ENCODE assay signal across 15 mouse cellular contexts in genomic region chr14:31317754-31318153, GRCm38 (mm10). TPM values are rescaled to one million over a fixed set of nuclear protein-coding genes. Genes with fewer than 3 reads are reported as not detected.
"Had no signal": no experiment of that assay in that cellular context is flagged by ENCODE, and none has a peak within 500 bp of the region (broad histone marks: within the 10 kb centered on the region; RNA-seq: fewer than 3 reads in every experiment).

No protein-coding gene starts in this region.

- H3K27ac ChIP-seq: kidney, postnatal 0 days; left cerebral cortex, adult 2 months; lung, embryonic 15.5 days had no signal

- H3K9me3 ChIP-seq: lung, embryonic 15.5 days had no signal

- H3K27me3 ChIP-seq: lung, embryonic 15.5 days had no signal

- H3K36me3 ChIP-seq: lung, embryonic 15.5 days had no signal

- H3K9ac ChIP-seq: lung, embryonic 15.5 days had no signal

- H3K4me1 ChIP-seq: lung, embryonic 15.5 days had no signal

- H3K4me2 ChIP-seq: lung, embryonic 15.5 days; midbrain, embryonic 11.5 days had no signal

- H3K4me3 ChIP-seq: left cerebral cortex, adult 2 months; lung, embryonic 15.5 days had no signal

- ATAC-seq: inflammation-experienced regulatory T-cells, adult 6 months; intestine, embryonic 16.5 days had no signal

- DNase-seq: kidney, adult 18-20 months; kidney, adult 9 months; kidney, postnatal 36 days; layer of hippocampus, postnatal 36 days; lung, adult 18-20 months; lung, postnatal 10 days; lung, postnatal 36 days; midbrain, embryonic 14.5 days; thymus, postnatal 25 days had no signal

RNA-seq across cellular contexts. Expression of gene Dnah1, which starts 5.9 kb away (rescaled TPM):
- polyA plus RNA-seq: inflammation-experienced regulatory T-cells, adult 6 months had no signal
